In the genomic region with DNA sequence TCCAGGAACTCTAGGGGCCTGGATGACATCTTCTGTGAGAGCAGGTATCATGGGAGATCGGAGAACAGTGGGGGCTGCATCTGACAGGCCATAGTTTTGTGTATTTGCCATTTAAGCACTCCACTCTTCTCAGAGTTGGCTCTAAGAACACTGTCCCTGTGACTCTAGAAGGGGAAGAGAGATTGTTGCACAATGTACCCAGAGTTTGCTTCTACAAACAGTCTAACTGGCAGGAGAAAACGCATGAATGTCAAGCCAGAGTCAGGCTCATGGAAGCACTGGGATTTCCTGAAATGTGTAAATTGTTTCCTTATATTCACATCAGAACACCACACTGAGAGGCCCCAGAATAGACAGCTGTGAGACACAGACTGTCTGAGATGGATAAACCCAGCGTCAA, we compare ENCODE assay signal across 19 mouse cellular contexts.
"Had no signal": no experiment of that assay in that cellular context is flagged by ENCODE, and none has a peak within 500 bp of the region (broad histone marks: within the 10 kb centered on the region; RNA-seq: fewer than 3 reads in every experiment).

No protein-coding gene starts in this region.

- H3K9me3 ChIP-seq: kidney, embryonic 15.5 days; liver, embryonic 15.5 days; neural tube, embryonic 12.5 days; neural tube, embryonic 15.5 days; stomach, embryonic 15.5 days had no signal

- H3K4me2 ChIP-seq: kidney, embryonic 15.5 days; liver, embryonic 11.5 days; liver, embryonic 15.5 days; neural tube, embryonic 12.5 days; neural tube, embryonic 15.5 days; stomach, embryonic 15.5 days had no signal

- H3K27ac ChIP-seq: kidney, embryonic 15.5 days; left cerebral cortex, adult 2 months; liver, embryonic 15.5 days; neural tube, embryonic 12.5 days; neural tube, embryonic 15.5 days; stomach, embryonic 15.5 days had no signal

- DNase-seq: kidney, adult 11 months; kidney, adult 8-10 months; kidney, postnatal 10 days; kidney, postnatal 36 days; layer of hippocampus, postnatal 36 days; lung, adult 18-20 months; lung, postnatal 4 days; midbrain, embryonic 14.5 days; right cerebral cortex, adult 18-20 months; right cerebral cortex, postnatal 14 days; right cerebral cortex, postnatal 4 days; thymus, postnatal 36 days had no signal

- H3K27me3 ChIP-seq: kidney, embryonic 15.5 days; liver, embryonic 15.5 days; neural tube, embryonic 12.5 days; neural tube, embryonic 15.5 days; stomach, embryonic 15.5 days had no signal

- H3K36me3 ChIP-seq: kidney, embryonic 15.5 days; liver, embryonic 15.5 days; neural tube, embryonic 12.5 days; neural tube, embryonic 15.5 days; stomach, embryonic 15.5 days had no signal

- H3K4me3 ChIP-seq: kidney, embryonic 15.5 days; left cerebral cortex, adult 2 months; liver, embryonic 15.5 days; neural tube, embryonic 12.5 days; neural tube, embryonic 15.5 days; stomach, embryonic 15.5 days had no signal

- H3K4me1 ChIP-seq: kidney, embryonic 15.5 days; liver, embryonic 15.5 days; stomach, embryonic 15.5 days had no signal

- H3K9ac ChIP-seq: kidney, embryonic 15.5 days; liver, embryonic 15.5 days; neural tube, embryonic 12.5 days; neural tube, embryonic 15.5 days; stomach, embryonic 15.5 days had no signal
